Mouse (Mus musculus): ENCODE measurements around the gene Clip2. TPM values are rescaled to one million over a fixed set of nuclear protein-coding genes. Genes with fewer than 3 reads are reported as not detected.
A peak's percentile ranks its signal among the peaks of the same experiment; 100 is the strongest.

The Clip2 gene
- polyA plus RNA-seq, 1 experiment from 2014 or later, result 6.8 TPM

DNA sequence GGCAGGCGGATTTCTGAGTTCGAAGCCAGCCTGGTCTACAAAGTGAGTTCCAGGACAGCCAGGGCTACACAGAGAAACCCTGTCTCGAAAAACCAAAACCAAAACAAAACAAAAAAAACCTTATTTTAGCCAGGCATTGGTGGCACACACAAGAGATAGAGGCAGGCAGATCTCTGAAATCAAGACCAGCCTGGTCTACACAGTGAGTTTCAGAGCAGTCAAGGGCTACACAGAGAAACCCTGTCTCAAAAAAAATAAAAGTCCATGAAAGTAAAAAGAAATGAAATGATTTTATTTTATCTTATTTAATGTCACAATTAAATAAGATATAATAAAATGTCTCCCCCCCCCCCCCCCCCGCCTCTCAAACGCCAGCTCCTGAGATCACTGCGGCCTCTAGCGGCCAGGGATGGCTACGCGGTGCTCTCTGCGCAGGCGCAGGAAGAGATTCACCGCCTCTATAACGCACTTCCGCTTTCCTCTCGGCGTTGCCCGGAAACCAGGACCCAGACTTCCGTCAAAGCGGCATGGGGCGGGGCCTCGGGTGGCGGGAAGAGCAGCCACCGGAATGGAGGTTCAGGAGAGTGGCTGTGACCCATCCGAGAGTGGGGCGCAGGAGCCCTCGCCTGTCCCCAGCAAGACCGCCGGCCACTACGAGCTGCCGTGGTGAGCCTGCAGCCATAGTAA lies 30.1 kb upstream of the Clip2 start:
- ATAC-seq (replicated peaks; ENCODE audit: low FRiP score), result peak; percentile 94
- no peaks in the 10 kb centered on the region for H3K36me3 ChIP-seq (ENCODE audit: control insufficient read depth, insufficient read depth, low read length)
- no peaks in the 10 kb centered on the region for H3K9me3 ChIP-seq (ENCODE audit: control insufficient read depth, low read length)
- no peak overlapping the region for H3K27ac ChIP-seq (ENCODE audit: low read depth, low read length)
- H3K4me3 ChIP-seq (ENCODE audit: low read depth, low read length), result peak overlapping the region; percentile 85
- WGBS, result 7% methylated on average over 28 of the region's 30 CpGs
- H3K4me2 ChIP-seq (ENCODE audit: low read depth, low read length, severe bottlenecking), result peak overlapping the region; percentile 71
- peak; percentile 97 for DNase-seq (ENCODE audit: low spot score)
- H3K4me1 ChIP-seq (replicated peaks; ENCODE audit: control insufficient read depth, insufficient read depth, low read length), result peaks cover 5% of the 10 kb centered on the region
- no peaks in the 10 kb centered on the region for H3K27me3 ChIP-seq (ENCODE audit: control insufficient read depth, insufficient read depth, low read length)
- peak overlapping the region; percentile 82 for H3K9ac ChIP-seq (ENCODE audit: low read length)

DNA sequence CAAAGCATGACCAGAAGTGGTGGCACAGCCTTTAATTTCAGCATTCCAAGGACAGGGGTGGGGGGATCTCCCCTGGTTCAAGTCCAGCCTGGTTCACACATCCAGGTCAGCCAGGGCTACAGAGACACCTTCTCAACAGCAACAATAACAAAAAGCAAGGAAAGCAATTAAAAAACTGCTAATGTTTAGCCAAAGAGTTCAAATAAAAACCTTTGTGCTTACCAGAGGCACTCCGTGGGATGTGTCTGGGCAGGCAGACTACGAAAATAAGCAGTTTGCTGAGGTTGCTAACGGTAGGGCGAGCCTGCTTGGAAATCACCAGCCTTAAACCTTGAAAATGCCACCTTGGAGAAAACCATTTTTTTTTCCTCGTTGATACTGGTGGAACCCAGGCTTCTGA lies 28.9 kb upstream of the Clip2 start, which contains the start of gene Rfc2:
Gene Rfc2, plus strand, starts transcription at position 221 of the 400 bp plus-strand sequence.
- DNase-seq (ENCODE audit: low spot score) (no peak), ATAC-seq (replicated peaks; ENCODE audit: low FRiP score) (no peak)
- Histone ChIP-seq H3K27ac (ENCODE audit: low read depth, low read length) (no peak within 1 kb of the TSS), H3K4me2 (ENCODE audit: low read depth, low read length, severe bottlenecking) (no peak within 1 kb of the TSS), H3K36me3 (ENCODE audit: control insufficient read depth, insufficient read depth, low read length) (no peaks in the 10 kb centered on the region), H3K9ac (ENCODE audit: low read length) (no peak within 1 kb of the TSS), H3K9me3 (ENCODE audit: control insufficient read depth, low read length) (no peaks in the 10 kb centered on the region), H3K27me3 (ENCODE audit: control insufficient read depth, insufficient read depth, low read length) (no peaks in the 10 kb centered on the region), H3K4me3 (ENCODE audit: low read depth, low read length) (no peak within 1 kb of the TSS), H3K4me1 (replicated peaks; ENCODE audit: control insufficient read depth, insufficient read depth, low read length) (peaks cover 5% of the 10 kb centered on the region)
- WGBS, result 88% methylated on average over 5 of the region's 5 CpGs

- Histone ChIP-seq H3K27me3 (ENCODE audit: control insufficient read depth, insufficient read depth, low read length) (no peaks in the 10 kb centered on the region), H3K27ac (ENCODE audit: low read depth, low read length) (no peak overlapping the region), H3K9me3 (ENCODE audit: control insufficient read depth, low read length) (no peaks in the 10 kb centered on the region), H3K4me2 (ENCODE audit: low read depth, low read length, severe bottlenecking) (no peak overlapping the region), H3K4me1 (replicated peaks; ENCODE audit: control insufficient read depth, insufficient read depth, low read length) (peaks cover 5% of the 10 kb centered on the region), H3K4me3 (ENCODE audit: low read depth, low read length) (no peak overlapping the region), H3K36me3 (ENCODE audit: control insufficient read depth, insufficient read depth, low read length) (no peaks in the 10 kb centered on the region), H3K9ac (ENCODE audit: low read length) (no peak overlapping the region)
- ATAC-seq (replicated peaks; ENCODE audit: low FRiP score) (no peak), DNase-seq (ENCODE audit: low spot score) (no peak)
- 66% methylated on average over 3 of the region's 3 CpGs for WGBS
Measured at GRCm38 (mm10) chr5:134579135-134579534, 26.9 kb upstream of the Clip2 start.

DNA sequence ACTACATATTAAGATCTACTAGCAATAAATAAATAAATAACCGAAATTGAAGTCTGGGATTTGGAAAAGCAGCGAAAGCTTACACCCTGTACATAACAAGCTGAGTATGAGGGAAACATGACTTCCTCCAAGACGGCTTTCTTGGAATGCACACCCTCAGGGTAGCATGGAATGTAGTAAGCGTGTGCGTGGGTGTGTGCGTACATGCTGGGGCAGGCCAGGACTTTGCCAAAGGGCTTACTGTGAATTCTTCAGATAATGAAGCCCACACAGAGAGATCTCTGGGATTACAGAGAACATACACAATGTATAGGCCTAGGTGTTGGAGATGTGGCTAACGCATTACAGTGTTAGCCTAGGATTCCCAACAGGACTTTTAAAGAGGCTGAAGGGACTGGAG lies 25.3 kb upstream of the Clip2 start:
- Histone ChIP-seq H3K9me3 (ENCODE audit: control insufficient read depth, low read length) (no peaks in the 10 kb centered on the region), H3K9ac (ENCODE audit: low read length) (no peak overlapping the region), H3K4me1 (replicated peaks; ENCODE audit: control insufficient read depth, insufficient read depth, low read length) (no peaks in the 10 kb centered on the region), H3K4me3 (ENCODE audit: low read depth, low read length) (no peak overlapping the region), H3K36me3 (ENCODE audit: control insufficient read depth, insufficient read depth, low read length) (no peaks in the 10 kb centered on the region), H3K27me3 (ENCODE audit: control insufficient read depth, insufficient read depth, low read length) (no peaks in the 10 kb centered on the region), H3K27ac (ENCODE audit: low read depth, low read length) (no peak overlapping the region), H3K4me2 (ENCODE audit: low read depth, low read length, severe bottlenecking) (no peak overlapping the region)
- 90% methylated on average over 7 of the region's 7 CpGs for WGBS
- ATAC-seq (replicated peaks; ENCODE audit: low FRiP score) (no peak), DNase-seq (ENCODE audit: low spot score) (no peak)

DNA sequence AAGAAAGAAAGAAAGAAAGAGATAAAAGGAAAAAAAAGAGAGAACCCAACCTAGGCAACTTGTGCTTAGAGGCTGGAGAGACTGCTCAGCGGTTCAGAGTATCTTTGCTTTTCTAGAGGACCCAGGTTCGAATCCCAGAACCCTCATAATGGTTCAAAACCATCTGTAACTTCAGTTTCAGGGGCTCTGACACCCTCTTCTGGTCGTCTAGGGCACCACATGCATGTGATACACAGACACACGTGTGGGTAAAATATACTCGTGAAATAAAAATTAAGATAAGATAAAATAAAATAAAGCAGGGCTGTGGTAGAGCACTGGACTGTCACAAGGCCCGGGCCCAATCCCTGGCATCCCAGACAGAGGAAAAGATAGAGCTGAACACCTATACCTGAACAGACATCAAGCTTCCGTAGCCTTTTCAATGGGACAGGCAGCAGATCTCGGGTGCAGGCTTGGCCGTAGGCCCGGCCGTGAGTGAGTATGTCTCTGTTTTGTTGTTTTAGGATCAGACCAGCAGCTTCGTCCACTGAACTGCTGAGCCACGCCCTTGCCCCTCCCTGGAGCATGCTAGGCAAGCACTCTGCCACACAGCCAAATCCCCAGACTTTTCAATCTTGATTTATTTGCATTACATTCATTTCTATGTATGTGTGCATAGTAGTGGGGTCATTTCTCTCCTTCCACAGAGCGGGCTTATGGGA lies 24.4 kb upstream of the Clip2 start:
- no peak for ATAC-seq (replicated peaks; ENCODE audit: low FRiP score)
- WGBS, result 83% methylated on average over 14 of the region's 14 CpGs
- Histone ChIP-seq H3K9me3 (ENCODE audit: control insufficient read depth, low read length) (no peaks in the 10 kb centered on the region), H3K27me3 (ENCODE audit: control insufficient read depth, insufficient read depth, low read length) (no peaks in the 10 kb centered on the region), H3K4me1 (replicated peaks; ENCODE audit: control insufficient read depth, insufficient read depth, low read length) (no peaks in the 10 kb centered on the region; the same call in 1 of the 2 replicates), H3K27ac (ENCODE audit: low read depth, low read length) (no peak overlapping the region), H3K36me3 (ENCODE audit: control insufficient read depth, insufficient read depth, low read length) (no peaks in the 10 kb centered on the region), H3K9ac (ENCODE audit: low read length) (no peak overlapping the region), H3K4me2 (ENCODE audit: low read depth, low read length, severe bottlenecking) (no peak overlapping the region), H3K4me3 (ENCODE audit: low read depth, low read length) (no peak overlapping the region)
- DNase-seq (ENCODE audit: low spot score), result no peak

GRCm38 (mm10) chr5:134575833-134576232 lies 23.6 kb upstream of the Clip2 start:
- no peak for ATAC-seq (replicated peaks; ENCODE audit: low FRiP score)
- 94% methylated on average over 5 of the region's 5 CpGs for WGBS
- DNase-seq (ENCODE audit: low spot score), result no peak
- H3K4me2 ChIP-seq (ENCODE audit: low read depth, low read length, severe bottlenecking), result no peak overlapping the region
- no peaks in the 10 kb centered on the region for H3K9me3 ChIP-seq (ENCODE audit: control insufficient read depth, low read length)
- no peak overlapping the region for H3K4me3 ChIP-seq (ENCODE audit: low read depth, low read length)
- H3K4me1 ChIP-seq (replicated peaks; ENCODE audit: control insufficient read depth, insufficient read depth, low read length), result no peaks in the 10 kb centered on the region; the same call in 1 of the 2 replicates
- H3K36me3 ChIP-seq (ENCODE audit: control insufficient read depth, insufficient read depth, low read length), result no peaks in the 10 kb centered on the region
- H3K9ac ChIP-seq (ENCODE audit: low read length), result no peak overlapping the region
- H3K27ac ChIP-seq (ENCODE audit: low read depth, low read length), result no peak overlapping the region
- no peaks in the 10 kb centered on the region for H3K27me3 ChIP-seq (ENCODE audit: control insufficient read depth, insufficient read depth, low read length)

GRCm38 (mm10) chr5:134572508-134573214 lies 20.4 kb upstream of the Clip2 start:
- no peaks in the 10 kb centered on the region for H3K36me3 ChIP-seq (ENCODE audit: control insufficient read depth, insufficient read depth, low read length)
- H3K27ac ChIP-seq (ENCODE audit: low read depth, low read length), result no peak overlapping the region
- no peaks in the 10 kb centered on the region; the same call in 1 of the 2 replicates for H3K4me1 ChIP-seq (replicated peaks; ENCODE audit: control insufficient read depth, insufficient read depth, low read length)
- H3K9ac ChIP-seq (ENCODE audit: low read length), result no peak overlapping the region
- H3K9me3 ChIP-seq (ENCODE audit: control insufficient read depth, low read length), result no peaks in the 10 kb centered on the region
- H3K27me3 ChIP-seq (ENCODE audit: control insufficient read depth, insufficient read depth, low read length), result no peaks in the 10 kb centered on the region
- ATAC-seq (replicated peaks; ENCODE audit: low FRiP score) (no peak), DNase-seq (ENCODE audit: low spot score) (no peak)
- 0 out of 2 replicates have a peak overlapping the region, but pooled peaks have one; percentile 38 for H3K4me3 ChIP-seq (ENCODE audit: low read depth, low read length)
- H3K4me2 ChIP-seq (ENCODE audit: low read depth, low read length, severe bottlenecking), result peak overlapping the region; percentile 65
- WGBS, result 48% methylated on average over 10 of the region's 10 CpGs

GRCm38 (mm10) chr5:134571730-134572507 lies 19.7 kb upstream of the Clip2 start:
- Histone ChIP-seq H3K9ac (ENCODE audit: low read length) (peak overlapping the region; percentile 55), H3K4me2 (ENCODE audit: low read depth, low read length, severe bottlenecking) (peak overlapping the region; percentile 65), H3K27ac (ENCODE audit: low read depth, low read length) (no peak overlapping the region; the same call in 1 of the 2 replicates), H3K4me1 (replicated peaks; ENCODE audit: control insufficient read depth, insufficient read depth, low read length) (no peaks in the 10 kb centered on the region; the same call in 1 of the 2 replicates), H3K4me3 (ENCODE audit: low read depth, low read length) (peak overlapping the region; percentile 38), H3K36me3 (ENCODE audit: control insufficient read depth, insufficient read depth, low read length) (no peaks in the 10 kb centered on the region), H3K9me3 (ENCODE audit: control insufficient read depth, low read length) (no peaks in the 10 kb centered on the region), H3K27me3 (ENCODE audit: control insufficient read depth, insufficient read depth, low read length) (no peaks in the 10 kb centered on the region)
- 3% methylated on average over 23 of the region's 23 CpGs for WGBS
- ATAC-seq (replicated peaks; ENCODE audit: low FRiP score) (peak; percentile 67), DNase-seq (ENCODE audit: low spot score) (peak; percentile 63)

Data from forebrain, embryonic 11.5 days (tissue).